Mouse (Mus musculus): Measurements from ENCODE around the gene Npdc1. TPM values are rescaled to one million over a fixed set of nuclear protein-coding genes. Genes with fewer than 3 reads are reported as not detected.

Npdc1 gene
- polyA plus RNA-seq, 1 experiment = 79.9 TPM

DNA sequence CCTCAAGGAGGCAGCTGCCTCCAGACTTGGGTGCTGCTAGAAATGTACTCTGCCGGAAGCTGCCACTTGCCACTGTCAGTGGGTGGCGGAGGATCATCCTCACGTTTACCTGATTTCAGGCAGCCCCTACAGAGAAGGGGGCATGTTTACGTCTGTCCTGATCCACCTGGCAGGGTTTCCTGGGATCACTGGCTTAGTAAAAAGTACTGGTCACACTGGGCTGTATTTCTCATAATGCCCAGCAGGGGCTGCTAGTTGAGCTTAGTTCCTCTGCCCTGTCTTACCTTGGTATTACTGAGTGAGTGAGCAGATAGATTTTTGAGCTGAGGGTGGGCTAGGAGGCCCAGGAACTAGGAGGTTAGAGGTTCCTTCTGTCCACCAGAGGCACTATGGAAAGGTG is 22.6 kb upstream of the Npdc1 start:
- peaks cover 3% of the 10 kb centered on the region for H3K79me3 ChIP-seq (ENCODE audit: low read depth)
- peak; percentile 40 for TF ChIP-seq CTCF (IDR thresholded peaks at IDR 0.05; ENCODE audit: control insufficient read depth, insufficient read depth, insufficient read length)
- TF ChIP-seq FOSL1 (IDR thresholded peaks at IDR 0.05; ENCODE audit: insufficient read depth, low read length, poor library complexity, severe bottlenecking) = no peak
- H3K36me3 ChIP-seq (ENCODE audit: control insufficient read depth, insufficient read depth) = peaks cover 30% of the 10 kb centered on the region
- no peak overlapping the region for H3ac ChIP-seq (ENCODE audit: control insufficient read depth, insufficient read length, low read depth)
- no peaks in the 10 kb centered on the region for H3K27me3 ChIP-seq (ENCODE audit: control insufficient read depth, insufficient read depth, insufficient read length)
- no peak overlapping the region for H3K4me3 ChIP-seq (ENCODE audit: insufficient read depth, poor library complexity, severe bottlenecking)
- peaks cover 22% of the 10 kb centered on the region for H3K79me2 ChIP-seq (ENCODE audit: control insufficient read depth, insufficient read depth)

DNA sequence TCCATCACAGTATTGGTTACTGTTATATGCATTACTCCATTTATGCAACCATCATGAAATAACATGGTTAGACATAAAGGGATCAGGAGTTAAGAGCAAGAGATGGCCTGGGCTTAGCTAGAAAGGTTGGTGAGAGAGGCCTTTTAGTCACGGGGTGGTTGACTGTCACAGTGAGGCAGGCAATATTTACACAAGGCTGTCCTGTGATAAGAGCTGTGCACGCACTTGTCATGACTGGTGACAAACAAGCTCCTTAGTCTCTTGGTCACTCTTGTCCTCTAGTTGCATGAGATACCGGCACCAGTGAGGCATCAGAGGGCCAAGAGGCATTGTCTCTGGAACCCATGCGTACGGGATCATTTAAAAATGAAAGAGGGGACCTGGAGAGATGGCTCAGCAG is 14.7 kb upstream of the Npdc1 start:
- no peak overlapping the region for H3K4me3 ChIP-seq (ENCODE audit: insufficient read depth, poor library complexity, severe bottlenecking)
- no peak overlapping the region for H3ac ChIP-seq (ENCODE audit: control insufficient read depth, insufficient read length, low read depth)
- TF ChIP-seq MAX (IDR thresholded peaks at IDR 0.05) = no peak
- TF ChIP-seq USF1 (IDR thresholded peaks at IDR 0.05; ENCODE audit: low read depth) = no peak
- TF ChIP-seq MYOD1 (IDR thresholded peaks at IDR 0.05; ENCODE audit: control insufficient read depth, insufficient read length, low read depth) = no peak
- no peak for TF ChIP-seq CEBPB (IDR thresholded peaks at IDR 0.05; ENCODE audit: low read depth)
- no peak for TF ChIP-seq MYOG (IDR thresholded peaks at IDR 0.05; ENCODE audit: control insufficient read depth, extremely low read depth, insufficient read length)
- TF ChIP-seq CTCF (IDR thresholded peaks at IDR 0.05; ENCODE audit: control insufficient read depth, insufficient read depth, insufficient read length) = no peak
- no peak for TF ChIP-seq FOSL1 (IDR thresholded peaks at IDR 0.05; ENCODE audit: insufficient read depth, low read length, poor library complexity, severe bottlenecking)
- no peaks in the 10 kb centered on the region for H3K36me3 ChIP-seq (ENCODE audit: control insufficient read depth, insufficient read depth)
- no peaks in the 10 kb centered on the region for H3K79me3 ChIP-seq (ENCODE audit: low read depth)
- H3K27me3 ChIP-seq (ENCODE audit: control insufficient read depth, insufficient read depth, insufficient read length) = peaks cover 14% of the 10 kb centered on the region
- no peaks in the 10 kb centered on the region for H3K79me2 ChIP-seq (ENCODE audit: control insufficient read depth, insufficient read depth)

DNA sequence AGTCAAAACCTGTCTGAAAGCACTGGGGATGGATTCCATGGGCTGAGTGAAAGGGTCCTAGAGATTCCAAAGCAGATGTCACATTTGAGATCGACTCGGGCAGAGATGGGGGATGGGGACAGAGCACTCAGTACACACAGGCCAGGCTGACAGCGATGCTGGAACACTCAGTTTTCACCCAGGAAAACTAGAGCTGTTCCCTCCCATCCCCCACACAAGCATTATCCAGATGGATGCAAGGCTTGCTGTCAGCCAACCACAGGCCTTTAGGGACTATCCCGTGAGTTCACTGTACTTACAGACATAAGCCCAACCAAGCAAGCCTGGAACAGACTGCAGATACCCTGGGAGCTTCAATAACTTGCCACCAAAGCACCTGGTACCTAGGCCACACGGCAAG is 7.9 kb upstream of the Npdc1 start:
- H3K79me2 ChIP-seq (ENCODE audit: control insufficient read depth, insufficient read depth) = no peaks in the 10 kb centered on the region
- no peak overlapping the region for H3ac ChIP-seq (ENCODE audit: control insufficient read depth, insufficient read length, low read depth)
- no peak for TF ChIP-seq MYOD1 (IDR thresholded peaks at IDR 0.05; ENCODE audit: control insufficient read depth, insufficient read length, low read depth)
- TF ChIP-seq MAX (IDR thresholded peaks at IDR 0.05) = no peak
- TF ChIP-seq MYOG (IDR thresholded peaks at IDR 0.05; ENCODE audit: control insufficient read depth, extremely low read depth, insufficient read length) = no peak
- no peak for TF ChIP-seq FOSL1 (IDR thresholded peaks at IDR 0.05; ENCODE audit: insufficient read depth, low read length, poor library complexity, severe bottlenecking)
- TF ChIP-seq CEBPB (IDR thresholded peaks at IDR 0.05; ENCODE audit: low read depth) = no peak
- TF ChIP-seq USF1 (IDR thresholded peaks at IDR 0.05; ENCODE audit: low read depth) = no peak
- no peak for TF ChIP-seq CTCF (IDR thresholded peaks at IDR 0.05; ENCODE audit: control insufficient read depth, insufficient read depth, insufficient read length)

DNA sequence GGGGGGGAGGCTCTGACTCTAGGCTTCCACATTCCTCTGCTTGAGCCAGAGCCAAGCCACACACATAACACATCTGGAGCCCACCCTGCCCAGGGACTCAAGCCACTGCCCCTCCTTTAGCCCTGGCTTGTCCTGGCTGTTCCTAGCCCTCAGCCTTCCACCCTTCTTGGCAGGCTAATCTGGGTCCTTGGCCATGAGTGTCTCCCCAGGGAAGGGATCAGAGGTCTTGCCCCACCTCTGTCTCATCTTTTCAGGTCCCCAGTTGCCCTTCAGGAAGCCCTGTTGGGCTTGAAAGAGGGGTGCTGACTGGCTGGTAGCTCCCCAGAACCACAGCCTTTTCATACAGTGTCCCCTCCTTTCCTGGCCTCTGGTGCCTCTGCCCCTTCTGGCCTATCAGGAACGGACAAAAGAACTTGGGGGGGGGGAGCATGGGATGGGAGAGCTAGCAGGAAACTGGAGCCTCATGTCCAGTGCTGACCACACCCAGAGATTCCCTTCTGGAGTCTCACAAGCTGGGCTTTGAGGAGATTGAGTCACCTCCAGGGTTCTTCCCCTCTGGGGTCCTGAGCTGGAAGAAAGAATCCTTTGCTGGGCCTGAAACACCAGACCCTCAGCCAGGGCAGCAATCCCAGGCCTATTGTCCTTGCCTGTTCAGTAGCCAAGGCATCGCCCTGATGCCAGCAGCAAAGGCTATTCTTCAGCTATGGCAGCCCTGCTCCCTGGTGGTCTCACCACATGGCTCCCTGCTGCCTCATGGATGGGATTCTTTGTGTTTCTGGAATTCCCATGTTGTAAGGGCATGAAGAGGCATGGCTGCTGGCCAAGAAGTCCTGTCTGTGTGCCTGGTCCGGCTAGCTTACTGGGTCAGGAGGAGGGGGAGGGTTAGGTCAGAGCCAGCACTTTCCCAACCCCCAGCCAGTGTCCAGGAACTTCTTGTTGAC is 4.6 kb upstream of the Npdc1 start:
- H3K79me3 ChIP-seq (ENCODE audit: low read depth) = no peaks in the 10 kb centered on the region
- no peak overlapping the region for H3K4me3 ChIP-seq (ENCODE audit: insufficient read depth, poor library complexity, severe bottlenecking)
- no peaks in the 10 kb centered on the region for H3K36me3 ChIP-seq (ENCODE audit: control insufficient read depth, insufficient read depth)
- H3ac ChIP-seq (ENCODE audit: control insufficient read depth, insufficient read length, low read depth) = no peak overlapping the region
- TF ChIP-seq MAX (IDR thresholded peaks at IDR 0.05) (no peak), MYOG (IDR thresholded peaks at IDR 0.05; ENCODE audit: control insufficient read depth, extremely low read depth, insufficient read length) (no peak), FOSL1 (IDR thresholded peaks at IDR 0.05; ENCODE audit: insufficient read depth, low read length, poor library complexity, severe bottlenecking) (no peak), USF1 (IDR thresholded peaks at IDR 0.05; ENCODE audit: low read depth) (no peak), MYOD1 (IDR thresholded peaks at IDR 0.05; ENCODE audit: control insufficient read depth, insufficient read length, low read depth) (no peak), CTCF (IDR thresholded peaks at IDR 0.05; ENCODE audit: control insufficient read depth, insufficient read depth, insufficient read length) (no peak), CEBPB (IDR thresholded peaks at IDR 0.05; ENCODE audit: low read depth) (no peak)
- no peaks in the 10 kb centered on the region for H3K79me2 ChIP-seq (ENCODE audit: control insufficient read depth, insufficient read depth)
- H3K27me3 ChIP-seq (ENCODE audit: control insufficient read depth, insufficient read depth, insufficient read length) = peaks cover 54% of the 10 kb centered on the region

More for the DNA sequence above, 7.9 kb upstream of the Npdc1 start:
- Histone ChIP-seq H3K79me3 (ENCODE audit: low read depth) (no peaks in the 10 kb centered on the region), H3K36me3 (ENCODE audit: control insufficient read depth, insufficient read depth) (no peaks in the 10 kb centered on the region), H3K27me3 (ENCODE audit: control insufficient read depth, insufficient read depth, insufficient read length) (peaks cover 30% of the 10 kb centered on the region), H3K4me3 (ENCODE audit: insufficient read depth, poor library complexity, severe bottlenecking) (no peak overlapping the region)

DNA sequence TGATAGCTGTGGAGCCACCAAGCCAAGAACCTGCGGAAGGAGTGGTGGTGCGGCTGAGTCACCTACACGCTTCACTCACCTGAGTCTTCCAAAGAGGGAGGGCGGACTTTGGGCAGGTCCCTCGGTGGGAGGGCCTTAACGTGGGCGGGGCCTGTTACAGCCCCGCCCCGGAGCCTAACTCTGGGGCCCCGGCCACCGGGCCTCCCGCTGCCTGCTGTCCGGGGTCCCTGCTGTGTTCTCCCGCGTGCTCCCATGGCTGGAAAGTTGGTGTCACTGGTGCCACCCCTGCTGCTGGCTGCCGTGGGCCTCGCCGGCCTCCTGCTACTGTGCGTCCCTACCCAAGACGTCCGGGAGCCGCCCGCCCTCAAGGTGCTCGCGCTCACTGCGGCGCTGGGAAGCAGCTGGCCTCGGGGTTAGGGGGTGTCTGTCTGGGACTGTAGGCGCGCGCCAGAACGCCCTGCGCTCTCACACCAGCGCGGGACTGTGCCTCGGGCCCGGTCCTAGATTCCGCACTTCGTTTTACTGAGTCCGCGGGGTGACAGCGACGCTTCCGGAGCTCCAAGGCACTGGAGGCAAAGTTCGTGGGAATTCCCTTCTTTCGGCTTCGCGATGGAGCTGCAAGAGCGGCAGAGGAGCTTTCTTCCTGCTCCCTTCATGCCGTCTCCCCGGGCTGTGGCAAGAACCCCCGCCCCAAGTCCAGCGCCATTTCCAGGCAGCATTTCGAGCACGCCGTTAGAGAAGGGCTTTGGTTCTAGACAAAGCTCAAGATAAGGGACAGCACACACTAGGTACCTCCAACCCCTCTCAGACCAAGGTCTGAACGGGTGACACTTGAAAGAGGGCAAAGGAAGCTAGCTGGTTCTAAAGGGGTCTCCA is 3.2 kb upstream of the Npdc1 start, which contains the start of gene Entpd2:
Gene Entpd2, plus strand, starts transcription at position 154 of the 876 bp plus-strand sequence.
- Histone ChIP-seq H3K79me2 (ENCODE audit: control insufficient read depth, insufficient read depth) (no peaks in the 10 kb centered on the region), H3K27me3 (ENCODE audit: control insufficient read depth, insufficient read depth, insufficient read length) (peaks cover 61% of the 10 kb centered on the region), H3K4me3 (ENCODE audit: insufficient read depth, poor library complexity, severe bottlenecking) (no peak within 1 kb of the TSS), H3K36me3 (ENCODE audit: control insufficient read depth, insufficient read depth) (no peaks in the 10 kb centered on the region), H3ac (ENCODE audit: control insufficient read depth, insufficient read length, low read depth) (no peak within 1 kb of the TSS), H3K79me3 (ENCODE audit: low read depth) (no peaks in the 10 kb centered on the region)
- no peak for TF ChIP-seq MYOG (IDR thresholded peaks at IDR 0.05; ENCODE audit: control insufficient read depth, extremely low read depth, insufficient read length)
- TF ChIP-seq USF1 (IDR thresholded peaks at IDR 0.05; ENCODE audit: low read depth) = no peak
- TF ChIP-seq CEBPB (IDR thresholded peaks at IDR 0.05; ENCODE audit: low read depth) = no peak
- no peak for TF ChIP-seq CTCF (IDR thresholded peaks at IDR 0.05; ENCODE audit: control insufficient read depth, insufficient read depth, insufficient read length)
- TF ChIP-seq FOSL1 (IDR thresholded peaks at IDR 0.05; ENCODE audit: insufficient read depth, low read length, poor library complexity, severe bottlenecking) = no peak
- no peak for TF ChIP-seq MAX (IDR thresholded peaks at IDR 0.05)
- no peak for TF ChIP-seq MYOD1 (IDR thresholded peaks at IDR 0.05; ENCODE audit: control insufficient read depth, insufficient read length, low read depth)

All from C2C12 (cell line).